Mouse (Mus musculus) cortical plate, adult 2 months (tissue): ENCODE results near the gene Epb41l3.

Experiments
- CTCF ChIP-seq: fragments of 200-500 bp; IDR thresholded peaks from 2 replicates; pipeline ENCODE4 v1.5.1; 2011; ENCODE audit warnings: mild to moderate bottlenecking, control low read depth, low read length; ENCODE audit not compliant: insufficient read depth; ENCODE audit errors: extremely low read depth
- POLR2A ChIP-seq: fragments of 200-500 bp; IDR thresholded peaks from 2 replicates; pipeline ENCODE4 v1.6.1; 2011; ENCODE audit warnings: mild to moderate bottlenecking, low read length, control low read depth; ENCODE audit not compliant: insufficient read depth; ENCODE audit errors: extremely low read depth

GRCm38 (mm10) chr17:69103326-69103725 lies 27.8 kb downstream of the Epb41l3 start:
- TF ChIP-seq POLR2A = no peak
- no peak for TF ChIP-seq CTCF
